In the genomic region with DNA sequence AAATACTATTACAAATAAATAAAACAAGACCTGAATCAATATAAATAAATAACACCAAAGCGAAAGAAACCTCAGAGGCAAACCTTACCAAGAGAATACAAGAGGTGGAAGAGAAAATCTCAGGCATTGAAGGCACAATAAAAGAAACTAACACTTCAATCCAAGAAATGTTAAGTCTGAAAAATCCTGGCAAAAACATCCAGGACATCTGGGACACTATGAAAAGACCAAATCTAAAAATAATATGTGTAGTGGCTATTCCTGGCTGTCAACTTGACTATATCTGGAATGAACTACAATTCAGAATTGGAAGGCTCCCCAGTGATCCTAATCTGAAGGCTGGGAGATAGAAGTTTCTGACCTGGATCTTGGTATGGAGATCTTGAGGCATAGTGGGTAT, we compare ENCODE assay signal across 34 mouse cellular contexts. TPM values are rescaled to one million over a fixed set of nuclear protein-coding genes. Genes with fewer than 3 reads are reported as not detected.
DNase-seq lines count a peak whose midpoint lies in the region; TF ChIP-seq lines count a peak whose summit lies in the region.
"Had no signal": no experiment of that assay in that cellular context is flagged by ENCODE, and none has a peak within 500 bp of the region (broad histone marks: within the 10 kb centered on the region; RNA-seq: fewer than 3 reads in every experiment).

No protein-coding gene starts in this region.

- H3K79me2 ChIP-seq in myocyte (ENCODE audit: control insufficient read depth, insufficient read depth), result no peaks in the 10 kb centered on the region

- H3K27ac ChIP-seq in gastrocnemius, adult 2 months, result peak overlapping the region; percentile 87
- H3K27ac ChIP-seq: forebrain, embryonic 10.5 days; forebrain, embryonic 13.5 days; heart, embryonic 15.5 days; hindbrain, embryonic 10.5 days; hindbrain, embryonic 13.5 days; intestine, embryonic 15.5 days had no signal

- no peak overlapping the region for H3ac ChIP-seq in myocyte (ENCODE audit: control insufficient read depth, insufficient read length)

- DNase-seq in gastrocnemius, adult 2 months, result no peak
- DNase-seq in gastrocnemius, postnatal 36 days, result no peak
- DNase-seq in brain, adult 2 months (ENCODE audit: low read depth, low spot score), result peak; percentile 28
- no peak for DNase-seq in embryo, embryonic 10.5 days (ENCODE audit: low spot score)
- DNase-seq in right cerebral cortex, postnatal 4 days, result no peak
- DNase-seq: adrenal gland, adult 2 months; adrenal gland, postnatal 14 days; cerebellum, adult 11-12 months; cerebellum, adult 8-10 months; cerebellum, postnatal 10 days; cerebellum, postnatal 36 days; gastrocnemius, postnatal 25 days; heart, postnatal 10 days; heart, postnatal 36 days had no signal

- TF ChIP-seq POLR2A in myocyte (IDR thresholded peaks at IDR 0.05; ENCODE audit: insufficient read length, low read depth), result no peak

- peak overlapping the region; percentile 25 for H3K4me2 ChIP-seq in myocyte (ENCODE audit: low read depth)
- H3K4me2 ChIP-seq: forebrain, embryonic 13.5 days; heart, embryonic 12.5 days; heart, embryonic 15.5 days; hindbrain, embryonic 13.5 days; intestine, embryonic 15.5 days had no signal

- peak overlapping the region; percentile 59 for H3K4me3 ChIP-seq in gastrocnemius, adult 2 months
- no peak overlapping the region for H3K4me3 ChIP-seq in myocyte
- H3K4me3 ChIP-seq: forebrain, embryonic 10.5 days; forebrain, embryonic 13.5 days; heart, embryonic 12.5 days; heart, embryonic 15.5 days; hindbrain, embryonic 10.5 days; hindbrain, embryonic 13.5 days; intestine, embryonic 15.5 days had no signal

- H3K27me3 ChIP-seq in myocyte (ENCODE audit: control insufficient read depth, insufficient read depth, insufficient read length), result no peaks in the 10 kb centered on the region
- H3K27me3 ChIP-seq: forebrain, embryonic 13.5 days; heart, embryonic 12.5 days; heart, embryonic 15.5 days; hindbrain, embryonic 13.5 days; intestine, embryonic 15.5 days had no signal

- TF ChIP-seq CTCF in gastrocnemius, adult 2 months (IDR thresholded peaks at IDR 0.05), result no peak

- intact Hi-C loops in gastrocnemius, adult 2 months (cut with DNase I), result no loop called here
- intact Hi-C loops in gastrocnemius, postnatal 36 days (cut with DNase I), result no loop called here

- H3K36me3 ChIP-seq in myocyte (ENCODE audit: control insufficient read depth, insufficient read depth), result no peaks in the 10 kb centered on the region
- H3K36me3 ChIP-seq: forebrain, embryonic 10.5 days; heart, embryonic 12.5 days; heart, embryonic 15.5 days; hindbrain, embryonic 10.5 days; hindbrain, embryonic 13.5 days; intestine, embryonic 15.5 days had no signal

TF ChIP-seq in myocyte, 11 proteins besides CTCF, POLR2A, EP300 and RAD21:
- no peak for TF ChIP-seq USF1 (IDR thresholded peaks at IDR 0.05; ENCODE audit: low read depth)
- no peak for TF ChIP-seq MYOG (IDR thresholded peaks at IDR 0.05; ENCODE audit: control insufficient read depth in 1 of 3, insufficient read depth in 1 of 3, insufficient read length in 2 of 3, low read depth in 2 of 3)
- TF ChIP-seq SRF (IDR thresholded peaks at IDR 0.05; ENCODE audit: control insufficient read depth, insufficient read length, low read depth), result no peak

RNA-seq across cellular contexts. Expression of gene Gm5269, which starts 44.6 kb away (rescaled TPM):
- not detected for total RNA-seq in gastrocnemius, adult 2 months (2021)
- total RNA-seq in gastrocnemius, postnatal 36 days (2021), result not detected
- not detected for polyA plus RNA-seq in myocyte (2012; fragmentation: generic; extraction: Trizol)
- total RNA-seq: adrenal gland, adult 2 months; adrenal gland, postnatal 14 days; gastrocnemius, postnatal 25 days; granulocyte monocyte progenitor cell, adult 5-6 weeks; heart, adult 8-10 months; heart, postnatal 10 days; heart, postnatal 36 days; MEL had no signal
- polyA plus RNA-seq: adrenal gland, adult 2 months; brain, embryonic 14.5 days; C2C12; CD4-positive, CD25-positive, alpha-beta regulatory T cell, adult 4 months; cortical plate, adult 2 months; embryonic facial prominence, embryonic 11.5 days; embryonic facial prominence, embryonic 14.5 days; forebrain, embryonic 10.5 days; forebrain, embryonic 13.5 days; forebrain, embryonic 16.5 days; frontal cortex, adult 2 months; heart, embryonic 12.5 days; heart, embryonic 15.5 days; hindbrain, embryonic 10.5 days; hindbrain, embryonic 13.5 days; hindbrain, embryonic 16.5 days; intestine, embryonic 15.5 days had no signal

RNA-seq across cellular contexts. Expression of gene Wdr75, which starts 50.5 kb away (rescaled TPM):
- total RNA-seq in gastrocnemius, adult 2 months (2021), result 10 to 100 TPM; 18.5 to 24.7 TPM
- total RNA-seq in gastrocnemius, postnatal 36 days (2021), result 10 to 100 TPM; 12.0 to 15.2 TPM
- polyA plus RNA-seq in myocyte (2012; fragmentation: generic; extraction: Trizol), result 25.2 TPM
